Mouse (Mus musculus): ENCODE measurements around the gene Olfr247. TPM values are rescaled to one million over a fixed set of nuclear protein-coding genes. Genes with fewer than 3 reads are reported as not detected.

Gene Olfr247
- polyA plus RNA-seq, 1 experiment from 2014 or later, result not detected

DNA sequence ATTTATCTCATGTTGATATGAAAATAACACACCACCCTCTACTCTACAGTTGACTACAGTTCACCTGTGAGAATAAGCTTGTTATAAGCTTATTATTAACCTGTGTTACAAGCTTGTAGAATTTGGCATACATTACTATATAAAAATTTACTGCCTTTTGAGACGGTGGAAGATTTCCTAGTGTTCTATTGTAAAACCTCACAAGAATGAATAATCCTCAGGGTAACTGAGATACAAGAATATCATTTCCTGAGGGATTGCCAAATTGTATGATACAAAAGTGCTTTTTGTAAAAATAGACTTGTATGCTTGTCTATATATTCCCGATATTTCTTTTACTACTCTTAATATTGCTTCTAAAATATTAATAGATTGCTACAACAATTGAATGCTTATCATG is 26.9 kb downstream of the Olfr247 start, which contains the start of gene Olfr818:
Gene Olfr818, minus strand, starts transcription at position 101 of the 400 bp plus-strand sequence.
- Histone ChIP-seq H3K9ac (replicated peaks; ENCODE audit: low read depth, low read length) (no peak within 1 kb of the TSS), H3K4me1 (ENCODE audit: control insufficient read depth, insufficient read depth, low read length) (no peaks in the 10 kb centered on the region), H3K9me3 (ENCODE audit: control insufficient read depth, low read depth, low read length) (no peaks in the 10 kb centered on the region), H3K27me3 (ENCODE audit: control insufficient read depth, insufficient read depth, low read length) (no peaks in the 10 kb centered on the region), H3K4me3 (ENCODE audit: low read depth, low read length) (no peak within 1 kb of the TSS), H3K27ac (ENCODE audit: low read length) (no peak within 1 kb of the TSS), H3K4me2 (replicated peaks; ENCODE audit: low read depth, low read length) (no peak within 1 kb of the TSS), H3K36me3 (ENCODE audit: control insufficient read depth, insufficient read depth, low read length) (no peaks in the 10 kb centered on the region)
- WGBS, result 91% methylated on average over 2 of the region's 2 CpGs
- no peak for ATAC-seq (ENCODE audit: insufficient number of reproducible peaks, insufficient read depth, low FRiP score, low read depth)

Other genes starting within 250 kb of the Olfr247 start
- gene Olfr805, start 246.8 kb downstream of the Olfr247 start, polyA plus RNA-seq (2014; fragmentation: Nextera tagmentation; extraction: Ambion mirVana), result not detected in 2 replicates
- gene Olfr806, start 234.2 kb downstream of the Olfr247 start, polyA plus RNA-seq (2014; fragmentation: Nextera tagmentation; extraction: Ambion mirVana), result not detected in 2 replicates
- not detected in 2 replicates for gene Olfr807, start 218.3 kb downstream of the Olfr247 start, polyA plus RNA-seq (2014; fragmentation: Nextera tagmentation; extraction: Ambion mirVana)
- gene Olfr808, start 210.7 kb downstream of the Olfr247 start, polyA plus RNA-seq (2014; fragmentation: Nextera tagmentation; extraction: Ambion mirVana), result not detected in 2 replicates
- gene Olfr809, start 201.5 kb downstream of the Olfr247 start, polyA plus RNA-seq (2014; fragmentation: Nextera tagmentation; extraction: Ambion mirVana), result not detected in 2 replicates
- not detected in 2 replicates for gene Olfr810, start 181.2 kb downstream of the Olfr247 start, polyA plus RNA-seq (2014; fragmentation: Nextera tagmentation; extraction: Ambion mirVana)
- not detected in 2 replicates for gene Olfr811, start 171.7 kb downstream of the Olfr247 start, polyA plus RNA-seq (2014; fragmentation: Nextera tagmentation; extraction: Ambion mirVana)
- not detected in 2 replicates for gene Olfr812, start 130.0 kb downstream of the Olfr247 start, polyA plus RNA-seq (2014; fragmentation: Nextera tagmentation; extraction: Ambion mirVana)
- not detected in 2 replicates for gene Olfr813, start 120.8 kb downstream of the Olfr247 start, polyA plus RNA-seq (2014; fragmentation: Nextera tagmentation; extraction: Ambion mirVana)
- gene Olfr814, start 96.3 kb downstream of the Olfr247 start, polyA plus RNA-seq (2014; fragmentation: Nextera tagmentation; extraction: Ambion mirVana), result not detected in 2 replicates
- gene Olfr815, start 70.3 kb downstream of the Olfr247 start, polyA plus RNA-seq (2014; fragmentation: Nextera tagmentation; extraction: Ambion mirVana), result not detected in 2 replicates
- not detected in 2 replicates for gene Olfr816, start 60.5 kb downstream of the Olfr247 start, polyA plus RNA-seq (2014; fragmentation: Nextera tagmentation; extraction: Ambion mirVana)
- gene Olfr818, start 27.0 kb downstream of the Olfr247 start, polyA plus RNA-seq (2014; fragmentation: Nextera tagmentation; extraction: Ambion mirVana), result not detected in 2 replicates
- gene Olfr819, start 8.9 kb downstream of the Olfr247 start, polyA plus RNA-seq (2014; fragmentation: Nextera tagmentation; extraction: Ambion mirVana), result not detected in 2 replicates
- gene Gm10310, start 8.9 kb upstream of the Olfr247 start, polyA plus RNA-seq (2014; fragmentation: Nextera tagmentation; extraction: Ambion mirVana), result not detected in 2 replicates
- not detected in 2 replicates for gene Olfr820, start 36.5 kb upstream of the Olfr247 start, polyA plus RNA-seq (2014; fragmentation: Nextera tagmentation; extraction: Ambion mirVana)
- not detected in 2 replicates for gene Olfr821, start 54.2 kb upstream of the Olfr247 start, polyA plus RNA-seq (2014; fragmentation: Nextera tagmentation; extraction: Ambion mirVana)
- gene Olfr822, start 95.1 kb upstream of the Olfr247 start, polyA plus RNA-seq (2014; fragmentation: Nextera tagmentation; extraction: Ambion mirVana), result not detected in 2 replicates
- not detected in 2 replicates for gene Olfr823, start 139.2 kb upstream of the Olfr247 start, polyA plus RNA-seq (2014; fragmentation: Nextera tagmentation; extraction: Ambion mirVana)
- gene Olfr824, start 153.9 kb upstream of the Olfr247 start, polyA plus RNA-seq (2014; fragmentation: Nextera tagmentation; extraction: Ambion mirVana), result not detected in 2 replicates
- not detected in 2 replicates for gene Olfr825, start 190.6 kb upstream of the Olfr247 start, polyA plus RNA-seq (2014; fragmentation: Nextera tagmentation; extraction: Ambion mirVana)
- gene Olfr826, start 208.0 kb upstream of the Olfr247 start, polyA plus RNA-seq (2014; fragmentation: Nextera tagmentation; extraction: Ambion mirVana), result not detected in 2 replicates
- gene Olfr827, start 238.3 kb upstream of the Olfr247 start, polyA plus RNA-seq (2014; fragmentation: Nextera tagmentation; extraction: Ambion mirVana), result not detected in 2 replicates

Measured in stomach, embryonic 14.5 days (tissue).